Mouse (Mus musculus): ENCODE data around the gene Myh2. TPM values are rescaled to one million over a fixed set of nuclear protein-coding genes. Genes with fewer than 3 reads are reported as not detected.

The Myh2 gene
- total RNA-seq, 2 experiments from 2014 or later, result 6.4 to 35.1 TPM

DNA sequence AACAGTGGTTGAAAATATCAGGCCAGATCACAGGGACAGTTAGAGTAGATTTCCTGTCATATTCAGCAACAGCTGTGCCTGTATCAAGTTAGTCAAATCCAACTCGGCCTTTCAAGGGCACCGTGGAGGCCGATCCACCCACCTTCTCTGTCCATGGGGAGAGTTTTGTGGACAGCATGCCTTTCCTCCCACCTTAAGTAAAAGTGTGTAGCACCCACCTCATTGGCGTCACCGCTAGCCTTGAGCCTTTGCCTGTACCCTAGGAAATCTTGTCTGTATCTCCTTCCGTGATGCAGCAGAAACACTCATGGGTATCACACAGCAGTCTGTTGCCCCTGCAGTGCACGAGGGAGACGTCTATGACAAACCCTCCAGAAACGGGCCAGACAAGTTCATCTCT is 66.0 kb downstream of the Myh2 start:
- no peak for DNase-seq (ENCODE audit: low spot score in 2 of 2)

DNA sequence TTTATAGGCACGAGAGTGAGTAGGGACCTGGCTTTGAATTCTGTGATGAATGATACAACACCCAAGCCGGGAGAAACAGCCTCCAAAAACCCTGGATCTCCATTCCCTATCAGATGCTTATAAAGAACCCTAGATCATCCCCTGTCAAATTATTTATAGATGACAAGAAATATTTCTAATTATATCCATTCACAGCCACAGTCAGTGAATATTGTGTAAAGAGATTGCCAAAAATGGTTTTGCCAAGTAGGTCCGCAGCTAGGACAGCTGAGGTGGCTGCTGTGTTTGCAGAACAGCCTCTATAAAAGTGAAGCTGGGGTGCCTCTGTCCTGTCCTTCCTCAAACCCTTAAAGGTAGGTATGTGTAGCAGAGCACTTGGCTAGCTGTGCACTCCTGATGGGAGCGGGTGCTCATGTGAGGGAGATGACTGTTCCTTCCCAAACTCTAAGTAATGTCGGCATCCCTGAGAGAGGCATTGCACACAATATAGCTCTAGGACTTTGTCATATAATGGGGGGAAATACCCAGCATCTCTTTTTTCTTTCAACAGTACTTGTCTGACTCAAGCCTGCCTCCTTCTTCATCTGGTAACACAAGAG is 66.8 kb downstream of the Myh2 start, which contains the start of gene Myh4:
Gene Myh4 (plus strand): TSS at position 549 of the 599 bp plus-strand sequence.
- no peak for DNase-seq (ENCODE audit: low spot score in 2 of 2)

DNA sequence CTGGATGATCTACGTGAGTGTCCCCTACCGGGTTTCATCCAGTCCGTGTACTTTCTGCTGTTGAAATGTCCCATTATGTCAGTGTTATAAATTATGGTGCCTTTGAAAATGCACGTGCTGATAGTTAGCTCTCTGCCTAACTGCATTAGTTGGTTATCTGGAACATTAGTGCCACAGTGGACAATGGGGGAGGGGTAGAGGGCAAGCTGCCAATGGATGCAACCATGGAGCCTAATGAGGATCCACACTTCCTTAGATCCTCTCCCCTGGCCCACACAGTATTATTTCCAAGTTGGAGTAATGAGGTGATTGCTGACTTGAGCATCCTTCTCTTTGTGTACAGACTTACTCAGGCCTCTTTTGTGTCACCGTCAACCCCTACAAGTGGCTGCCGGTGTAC is 70.2 kb downstream of the Myh2 start:
- no peak for DNase-seq (ENCODE audit: low spot score in 2 of 2)

Other genes with a start within 250 kb of the Myh2 start
- not detected for gene Tmem238l, start 214.4 kb upstream of the Myh2 start, total RNA-seq (2021)
- gene Tmem220, start 145.9 kb upstream of the Myh2 start, total RNA-seq (2021), result 1 to 10 TPM; 5.9 to 6.2 TPM
- gene Adprm, start 118.4 kb upstream of the Myh2 start, total RNA-seq (2021), result 10 to 100 TPM; 28.0 to 29.2 TPM
- gene Sco1, start 118.4 kb upstream of the Myh2 start, total RNA-seq (2021), result 10 to 100 TPM; 20.4 to 20.8 TPM
- 10 to 100 TPM in 1 of 2 experiments, 1 to 10 TPM in 1; 3.2 to 28.8 TPM for gene Myh3, start 92.7 kb upstream of the Myh2 start, total RNA-seq (2021)
- gene Myh1, start 29.0 kb downstream of the Myh2 start, total RNA-seq (2021), result 10 to 100 TPM; 35.6 to 60.0 TPM
- gene Myh4, start 67.0 kb downstream of the Myh2 start, total RNA-seq (2021), result 10 to 100 TPM in 1 of 2 experiments, 1 to 10 TPM in 1; 5.7 to 12.7 TPM
- gene Myh8, start 106.1 kb downstream of the Myh2 start, total RNA-seq (2021), result 100 to 1,000 TPM in 1 of 2 experiments, 10 to 100 TPM in 1; 94.8 to 251 TPM
- gene Myh13, start 150.6 kb downstream of the Myh2 start, total RNA-seq (2021), result under 1 TPM in 1 of 2 experiments, not detected in 1; 0.51 TPM